Mouse (Mus musculus) neural tube, embryonic 11.5 days (tissue): ENCODE results near the gene Kif24. TPM values are rescaled to one million over a fixed set of nuclear protein-coding genes. Genes with fewer than 3 reads are reported as not detected.

Source experiments
- ATAC-seq: fragments of 200-750 bp; cut with Nextera tagmentation; 2 replicates; pipeline ENCODE4 v1.8.0; 2017; ENCODE audit warnings: moderate number of reproducible peaks, mild to moderate bottlenecking, moderate TSS enrichment, moderate library complexity; ENCODE audit not compliant: insufficient read depth, low FRiP score, low TSS enrichment
- DNase-seq: peaks from one replicate; pipeline ENCODE4 v3.0.0-alpha.2; 2015; ENCODE audit warnings: low spot score
- H3K27ac ChIP-seq: fragments of 300-500 bp; sonication (generic); 2 replicates; pipeline ENCODE4 v1.5.1; 2014; ENCODE audit warnings: low read depth, mild to moderate bottlenecking, low read length
- H3K27me3 ChIP-seq: fragments of 300-500 bp; sonication (generic); 2 replicates; pipeline ENCODE4 v1.6.1; 2014; ENCODE audit warnings: mild to moderate bottlenecking, low read length, mixed read lengths; ENCODE audit not compliant: control insufficient read depth, insufficient read depth
- H3K36me3 ChIP-seq: fragments of 300-500 bp; sonication (generic); 2 replicates; pipeline ENCODE4 v1.6.1; 2014; ENCODE audit warnings: mild to moderate bottlenecking, low read length, moderate library complexity, mixed read lengths; ENCODE audit not compliant: control insufficient read depth, insufficient read depth
- H3K4me1 ChIP-seq: fragments of 300-500 bp; sonication (generic); 2 replicates; pipeline ENCODE4 v1.6.1; 2014; ENCODE audit warnings: low read length, mixed read lengths; ENCODE audit not compliant: control insufficient read depth, insufficient read depth
- H3K4me2 ChIP-seq: fragments of 300-500 bp; sonication (generic); 2 replicates; pipeline ENCODE4 v1.6.1; 2014; ENCODE audit warnings: low read depth, mild to moderate bottlenecking, moderate library complexity
- H3K4me3 ChIP-seq: fragments of 300-500 bp; sonication (generic); 2 replicates; pipeline ENCODE4 v1.5.1; 2014; ENCODE audit warnings: low read depth, low read length
- H3K9ac ChIP-seq: fragments of 300-500 bp; sonication (generic); 2 replicates; pipeline ENCODE4 v1.6.1; 2014; ENCODE audit warnings: mild to moderate bottlenecking, low read length
- H3K9me3 ChIP-seq: fragments of 300-500 bp; sonication (generic); 2 replicates; pipeline ENCODE4 v1.6.1; 2016; ENCODE audit warnings: low read length; ENCODE audit not compliant: control insufficient read depth
- WGBS: fragments of 180-500 bp; shearing (Covaris S2); extraction: QIAGEN DNeasy Blood & Tissue Kit; methylation state at CpG from one replicate; pipeline ENCODE4 v1.1.7; 2014; 5-methylcytosine and 5-hydroxymethylcytosine counted together
- polyA plus RNA-seq: library from polyadenylated mRNA; unstranded; fragments of >200 nt; fragmentation: Nextera tagmentation; extraction: Ambion mirVana; gene quantifications from 2 replicates; pipeline ENCODE4 v1.2.1, GENCODE M21; 2014

The Kif24 gene
- polyA plus RNA-seq, 1 experiment from 2014 or later: 9.2 TPM

DNA sequence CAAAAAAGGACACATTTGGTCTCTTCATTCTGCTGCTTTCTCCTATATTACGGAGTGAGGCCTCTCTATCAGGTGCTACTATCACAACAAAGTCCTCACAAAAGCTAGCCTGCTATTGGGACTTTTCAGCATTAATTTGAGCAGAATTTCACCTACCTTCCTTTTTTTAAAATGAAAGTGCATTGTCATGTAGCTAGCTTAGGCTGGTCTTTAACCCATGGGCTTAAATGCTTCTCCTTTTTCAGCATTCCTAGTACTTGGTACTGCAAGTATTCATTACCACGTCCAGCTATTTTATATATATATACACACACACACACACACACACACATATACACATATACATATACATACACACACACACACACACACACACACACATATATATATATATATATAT is 106.0 kb downstream of the Kif24 start:
- Histone ChIP-seq H3K4me2 (no peak overlapping the region), H3K27ac (no peak overlapping the region), H3K9me3 (no peaks in the 10 kb centered on the region), H3K9ac (no peak overlapping the region), H3K4me3 (no peak overlapping the region), H3K36me3 (no peaks in the 10 kb centered on the region), H3K27me3 (no peaks in the 10 kb centered on the region), H3K4me1 (no peaks in the 10 kb centered on the region)
- 91% methylated on average over 2 of the region's 2 CpGs for WGBS
- ATAC-seq (no peak), DNase-seq (no peak)

DNA sequence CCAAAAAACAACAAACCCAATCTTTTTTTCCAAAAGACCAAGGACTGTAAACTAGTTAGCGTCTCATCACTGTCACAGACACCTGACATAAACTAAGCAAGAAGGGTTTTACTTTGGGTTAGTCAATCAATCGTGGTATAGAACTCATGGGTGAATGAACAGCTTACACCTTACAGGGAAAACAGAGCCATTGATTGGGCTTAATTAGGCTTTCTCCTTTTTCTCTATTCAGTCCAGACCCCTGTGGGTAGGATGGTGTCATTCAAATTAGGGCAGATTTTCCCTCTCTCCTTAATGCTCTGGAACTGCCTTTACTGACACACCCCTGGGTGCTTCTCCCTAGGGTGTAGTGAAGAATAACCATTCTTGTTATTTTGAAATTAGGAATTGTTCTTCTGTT is 107.5 kb downstream of the Kif24 start:
- H3K4me2 ChIP-seq: no peak overlapping the region
- H3K9ac ChIP-seq: no peak overlapping the region
- whole genome bisulfite sequencing: 51% methylated on average over 2 of the region's 2 CpGs
- no peaks in the 10 kb centered on the region for H3K9me3 ChIP-seq
- DNase-seq (no peak), ATAC-seq (no peak)
- no peak overlapping the region for H3K27ac ChIP-seq
- no peak overlapping the region for H3K4me3 ChIP-seq
- no peaks in the 10 kb centered on the region for H3K27me3 ChIP-seq
- 0 out of 2 replicates have a peak, but pooled peaks cover 3% of the 10 kb centered on the region for H3K36me3 ChIP-seq
- H3K4me1 ChIP-seq: no peaks in the 10 kb centered on the region

DNA sequence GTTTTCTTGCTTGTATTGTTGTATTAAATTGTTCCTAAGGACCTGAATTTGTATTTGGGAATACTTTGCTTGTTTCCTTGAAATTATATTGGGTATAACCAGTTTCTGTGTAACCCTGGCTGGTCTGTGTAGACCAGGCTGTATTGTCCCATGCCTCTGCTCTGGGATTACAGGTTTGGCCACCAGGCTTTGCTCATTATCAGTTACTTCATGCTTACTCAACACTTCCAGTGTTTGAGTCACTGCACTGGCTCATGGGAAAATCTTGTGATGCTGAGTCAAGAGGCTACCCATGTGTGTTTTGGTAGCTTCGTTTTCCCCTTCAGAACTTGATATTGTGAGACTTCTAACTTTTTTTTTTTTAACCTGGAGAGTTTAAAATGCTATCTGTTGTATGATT is 111.4 kb downstream of the Kif24 start:
- no peak overlapping the region for H3K4me2 ChIP-seq
- ATAC-seq (no peak), DNase-seq (no peak)
- 0 out of 2 replicates have a peak, but pooled peaks cover 3% of the 10 kb centered on the region for H3K36me3 ChIP-seq
- no peak overlapping the region for H3K9ac ChIP-seq
- 97% methylated on average over 1 of the region's 1 CpGs for WGBS
- H3K27ac ChIP-seq: no peak overlapping the region
- H3K9me3 ChIP-seq: no peaks in the 10 kb centered on the region
- H3K4me3 ChIP-seq: no peak overlapping the region
- H3K4me1 ChIP-seq: no peaks in the 10 kb centered on the region
- no peaks in the 10 kb centered on the region for H3K27me3 ChIP-seq

DNA sequence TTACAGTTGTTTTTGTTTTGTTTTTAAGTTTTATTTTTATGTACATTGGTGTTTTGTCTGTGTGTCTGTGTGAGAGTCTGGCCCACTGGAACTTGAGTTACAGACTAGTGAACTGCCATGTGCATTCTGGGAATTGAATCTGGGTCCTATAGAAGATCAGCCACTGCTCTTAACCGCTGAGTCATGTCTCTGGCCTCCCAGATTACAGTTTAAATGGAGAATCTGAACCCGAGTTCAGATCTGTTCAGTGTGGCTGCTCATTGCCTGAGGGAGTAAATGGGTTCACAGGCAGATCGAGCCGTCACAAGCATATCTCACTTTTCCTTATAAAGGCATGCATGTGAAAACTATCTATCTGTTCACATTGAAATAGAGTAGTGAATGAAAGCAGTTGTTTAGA is 111.9 kb downstream of the Kif24 start:
- DNase-seq (no peak), ATAC-seq (no peak)
- Histone ChIP-seq H3K4me2 (no peak overlapping the region), H3K4me1 (no peaks in the 10 kb centered on the region), H3K27me3 (no peaks in the 10 kb centered on the region), H3K36me3 (0 out of 2 replicates have a peak, but pooled peaks cover 3% of the 10 kb centered on the region), H3K9ac (no peak overlapping the region), H3K27ac (no peak overlapping the region), H3K4me3 (no peak overlapping the region), H3K9me3 (no peaks in the 10 kb centered on the region)
- WGBS: 92% methylated on average over 4 of the region's 4 CpGs

DNA sequence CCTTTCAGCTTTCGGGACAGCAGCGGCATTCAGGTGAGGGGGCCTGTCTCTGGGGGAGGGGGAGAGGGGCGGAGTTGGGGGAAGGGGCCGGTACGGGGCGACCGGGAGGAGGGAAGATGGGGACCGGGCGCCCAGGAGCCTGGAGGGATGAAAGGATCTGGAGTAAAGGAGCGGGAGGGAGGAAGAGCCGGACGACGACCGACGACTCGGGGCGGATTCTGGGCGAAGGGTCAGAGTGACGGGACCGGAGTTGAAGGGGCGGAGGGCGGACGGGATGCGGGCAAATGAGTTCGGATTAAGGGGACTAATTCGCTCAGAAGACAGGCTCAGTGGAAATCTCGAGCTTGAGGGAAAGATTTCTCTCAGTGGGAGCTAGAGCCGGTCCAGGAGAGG is 115.5 kb downstream of the Kif24 start:
- Histone ChIP-seq H3K4me2 (peak overlapping the region; percentile 42), H3K4me3 (peak overlapping the region; percentile 81), H3K9me3 (no peaks in the 10 kb centered on the region), H3K36me3 (0 out of 2 replicates have a peak, but pooled peaks cover 3% of the 10 kb centered on the region), H3K27ac (peak overlapping the region; percentile 88), H3K9ac (peak overlapping the region; percentile 79), H3K27me3 (no peaks in the 10 kb centered on the region), H3K4me1 (no peaks in the 10 kb centered on the region)
- under 1% methylated on average over 25 of the region's 28 CpGs for WGBS
- ATAC-seq: peak; percentile 72
- DNase-seq: no peak

DNA sequence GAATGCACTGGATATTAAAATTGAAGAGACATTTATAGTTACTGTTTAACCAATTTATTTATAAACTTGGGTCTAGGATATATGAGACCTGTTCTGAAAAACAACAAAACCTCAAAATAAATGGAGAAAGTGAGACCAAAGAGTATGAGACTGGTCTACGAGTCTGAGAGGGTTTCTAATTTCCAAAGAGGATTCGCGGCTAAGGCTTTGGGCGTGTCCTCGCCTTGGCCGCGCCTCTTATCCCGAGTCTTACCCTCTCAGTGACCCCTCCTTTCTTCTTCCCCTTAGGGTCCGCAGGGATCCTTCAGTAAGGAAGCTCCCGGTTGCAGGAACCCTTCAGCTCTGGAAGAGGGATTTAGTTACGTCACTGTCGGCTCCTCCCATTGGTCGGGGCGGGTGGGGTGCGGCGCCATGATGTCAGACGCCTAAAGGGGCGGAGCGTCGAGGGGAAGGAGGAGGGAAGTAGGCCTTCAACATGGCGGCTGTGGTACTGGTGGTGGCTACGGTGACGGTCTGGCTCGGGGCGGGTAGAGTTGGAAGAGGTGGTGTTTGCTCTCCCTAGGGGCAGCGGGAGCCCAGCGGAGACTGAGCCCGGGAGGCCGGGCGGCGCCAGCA is 116.0 kb downstream of the Kif24 start, which contains the start of gene Ubap1:
TSS of gene Ubap1 (plus strand) at position 413 of the 615 bp plus-strand sequence.
- H3K9me3 ChIP-seq: no peaks in the 10 kb centered on the region
- peak within 1 kb of the TSS; percentile 81 for H3K4me3 ChIP-seq
- H3K27me3 ChIP-seq: no peaks in the 10 kb centered on the region
- ATAC-seq (peak; percentile 96), DNase-seq (peak; percentile 99)
- WGBS: under 1% methylated on average over 27 of the region's 31 CpGs
- H3K4me2 ChIP-seq: peak within 1 kb of the TSS; percentile 42
- peak within 1 kb of the TSS; percentile 79 for H3K9ac ChIP-seq
- H3K36me3 ChIP-seq: 0 out of 2 replicates have a peak, but pooled peaks cover 3% of the 10 kb centered on the region
- H3K27ac ChIP-seq: peak within 1 kb of the TSS; percentile 88
- no peaks in the 10 kb centered on the region for H3K4me1 ChIP-seq

DNA sequence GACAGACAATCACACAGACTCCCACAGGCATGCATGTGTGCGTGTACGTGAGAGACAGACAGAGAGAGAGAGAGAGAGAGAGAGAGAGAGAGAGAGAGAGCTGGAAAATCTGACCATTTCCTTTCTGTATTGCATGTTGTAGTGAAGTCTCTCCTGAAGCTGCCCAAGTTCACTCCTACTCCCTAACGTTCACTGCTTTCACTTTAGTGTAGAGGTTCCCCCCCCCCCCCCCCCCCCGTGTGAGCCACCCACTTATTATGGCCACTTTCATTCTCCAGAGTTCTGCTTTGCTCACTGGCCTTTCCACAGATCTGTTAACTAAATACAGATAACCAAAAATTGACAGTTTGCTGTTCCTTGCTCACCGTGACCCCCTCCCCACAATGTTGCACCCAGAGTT is 116.8 kb downstream of the Kif24 start:
- Histone ChIP-seq H3K4me3 (no peak overlapping the region), H3K4me2 (no peak overlapping the region), H3K27ac (no peak overlapping the region), H3K36me3 (0 out of 2 replicates have a peak, but pooled peaks cover 3% of the 10 kb centered on the region), H3K4me1 (no peaks in the 10 kb centered on the region), H3K9ac (no peak overlapping the region), H3K9me3 (no peaks in the 10 kb centered on the region), H3K27me3 (no peaks in the 10 kb centered on the region)
- 60% methylated on average over 3 of the region's 5 CpGs for WGBS
- DNase-seq (no peak), ATAC-seq (no peak)

DNA sequence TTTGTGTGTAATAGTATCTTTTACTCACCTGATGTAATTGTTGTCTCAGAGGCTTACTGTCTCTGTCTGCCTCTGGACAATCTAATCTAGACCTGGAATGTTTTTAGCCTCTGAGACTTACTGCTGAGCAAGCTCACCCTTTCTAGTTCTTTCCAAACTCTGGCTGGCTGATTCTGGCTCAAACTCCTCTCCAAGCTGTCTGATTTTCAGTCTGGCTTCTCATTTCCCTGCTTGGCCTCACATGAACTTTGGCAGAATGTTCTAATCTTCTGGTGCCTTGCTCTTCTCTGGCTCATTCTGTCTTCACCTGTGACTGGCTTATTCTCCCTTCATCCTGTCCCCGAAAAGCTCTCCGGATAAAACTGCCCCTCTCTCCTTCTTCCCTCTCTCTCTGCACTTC is 118.7 kb downstream of the Kif24 start:
- Histone ChIP-seq H3K4me2 (no peak overlapping the region), H3K27me3 (no peaks in the 10 kb centered on the region), H3K4me3 (no peak overlapping the region), H3K36me3 (no peaks in the 10 kb centered on the region), H3K27ac (no peak overlapping the region), H3K4me1 (no peaks in the 10 kb centered on the region), H3K9ac (no peak overlapping the region), H3K9me3 (no peaks in the 10 kb centered on the region)
- 84% methylated on average over 2 of the region's 2 CpGs for WGBS
- no peak for DNase-seq
- ATAC-seq: no peak

DNA sequence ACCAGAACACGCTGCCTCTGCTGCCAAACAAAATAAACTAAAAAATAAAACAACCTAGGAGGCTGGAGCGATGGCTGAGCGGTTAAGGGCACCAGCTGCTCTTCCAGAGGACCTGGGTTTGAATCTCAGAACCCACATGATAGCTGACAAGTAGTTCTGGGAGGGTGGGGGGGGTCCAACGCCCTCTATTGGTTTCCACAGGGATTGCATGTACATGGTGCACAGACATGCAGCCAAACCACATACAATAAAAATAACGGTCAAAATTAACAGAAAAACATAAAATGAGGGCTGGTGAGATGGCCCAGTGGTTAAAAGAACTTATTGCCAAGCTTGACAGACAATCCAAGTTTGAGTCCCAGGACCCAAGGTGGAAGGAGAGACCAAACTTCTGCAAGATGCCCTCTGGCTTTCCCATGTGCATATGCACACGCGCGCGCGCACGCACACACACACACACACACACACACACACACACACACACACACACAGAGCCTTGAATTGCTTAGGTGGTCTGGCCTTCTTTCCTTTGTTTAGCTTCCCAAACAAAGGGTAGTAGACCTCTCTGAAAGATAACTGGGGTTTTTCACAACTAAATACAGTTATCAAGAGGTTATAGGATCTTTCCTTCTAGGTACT is 123.7 kb downstream of the Kif24 start:
- H3K9me3 ChIP-seq: no peaks in the 10 kb centered on the region
- H3K4me2 ChIP-seq: no peak overlapping the region
- ATAC-seq: no peak
- no peak overlapping the region for H3K27ac ChIP-seq
- 83% methylated on average over 9 of the region's 11 CpGs for WGBS
- no peaks in the 10 kb centered on the region for H3K27me3 ChIP-seq
- H3K4me1 ChIP-seq: no peaks in the 10 kb centered on the region
- H3K36me3 ChIP-seq: no peaks in the 10 kb centered on the region
- no peak overlapping the region for H3K4me3 ChIP-seq
- no peak overlapping the region for H3K9ac ChIP-seq
- no peak for DNase-seq
